Mouse (Mus musculus) forebrain, embryonic 13.5 days (tissue): Measurements from ENCODE around the gene Csrnp3. TPM values are rescaled to one million over a fixed set of nuclear protein-coding genes. Genes with fewer than 3 reads are reported as not detected.

Source experiments
- ATAC-seq: fragments of 200-750 bp; cut with Nextera tagmentation; 2 replicates; pipeline ENCODE4 v1.8.0; 2017
- H3K27ac ChIP-seq: fragments of 300-500 bp; sonication (generic); 2 replicates; pipeline ENCODE4 v1.5.1; 2015; ENCODE audit warnings: inconsistent platforms, mild to moderate bottlenecking, moderate library complexity
- H3K27me3 ChIP-seq: fragments of 300-500 bp; sonication (generic); 2 replicates; pipeline ENCODE4 v1.6.1; 2015; ENCODE audit warnings: mild to moderate bottlenecking, inconsistent platforms
- H3K36me3 ChIP-seq: fragments of 300-500 bp; sonication (generic); 2 replicates; pipeline ENCODE4 v1.6.1; 2015; ENCODE audit warnings: mild to moderate bottlenecking, inconsistent platforms; ENCODE audit not compliant: poor library complexity, severe bottlenecking
- H3K4me1 ChIP-seq: fragments of 300-500 bp; sonication (generic); 2 replicates; pipeline ENCODE4 v1.6.1; 2015; ENCODE audit warnings: inconsistent platforms
- H3K4me2 ChIP-seq: fragments of 300-500 bp; sonication (generic); 2 replicates; pipeline ENCODE4 v1.6.1; 2015; ENCODE audit warnings: inconsistent platforms, mild to moderate bottlenecking, moderate library complexity
- H3K4me3 ChIP-seq: fragments of 300-500 bp; sonication (generic); 2 replicates; pipeline ENCODE4 v1.5.1; 2015; ENCODE audit warnings: mild to moderate bottlenecking, inconsistent platforms
- H3K9ac ChIP-seq: fragments of 300-500 bp; sonication (generic); 2 replicates; pipeline ENCODE4 v1.6.1; 2015; ENCODE audit warnings: mild to moderate bottlenecking, inconsistent platforms
- H3K9me3 ChIP-seq: fragments of 300-500 bp; sonication (generic); replicated peaks from 2 replicates; pipeline ENCODE4 v1.6.1; 2016; ENCODE audit warnings: inconsistent platforms
- WGBS: fragments of 180-500 bp; shearing (Covaris S2); methylation state at CpG from one replicate; pipeline ENCODE4 v1.1.7; 2015; 5-methylcytosine and 5-hydroxymethylcytosine counted together
- polyA plus RNA-seq: library from polyadenylated mRNA; unstranded; fragments of >200 nt; fragmentation: Nextera tagmentation; extraction: Ambion mirVana; gene quantifications from 2 replicates; pipeline ENCODE4 v1.2.1, GENCODE M21; 2015

The Csrnp3 gene
- polyA plus RNA-seq, 1 experiment from 2014 or later = 43.7 TPM

GRCm38 (mm10) chr2:66040611-66041010, 195.0 kb downstream of the Csrnp3 start:
- H3K9ac ChIP-seq = no peak overlapping the region
- no peaks in the 10 kb centered on the region for H3K9me3 ChIP-seq
- peaks cover 28% of the 10 kb centered on the region for H3K4me1 ChIP-seq
- H3K36me3 ChIP-seq = no peaks in the 10 kb centered on the region
- ATAC-seq = no peak
- H3K4me3 ChIP-seq = no peak overlapping the region
- H3K27me3 ChIP-seq = peaks cover 43% of the 10 kb centered on the region
- no peak overlapping the region for H3K4me2 ChIP-seq
- H3K27ac ChIP-seq = peak overlapping the region; percentile 78; the same call in 1 of the 2 replicates

GRCm38 (mm10) chr2:66041203-66041916, 195.8 kb downstream of the Csrnp3 start:
- Histone ChIP-seq H3K36me3 (no peaks in the 10 kb centered on the region), H3K27me3 (peaks cover 37% of the 10 kb centered on the region), H3K9ac (0 out of 2 replicates have a peak overlapping the region, but pooled peaks have one; percentile 8), H3K4me3 (peak overlapping the region; percentile 14), H3K27ac (peak overlapping the region; percentile 78), H3K4me2 (peak overlapping the region; percentile 51), H3K9me3 (no peaks in the 10 kb centered on the region), H3K4me1 (peaks cover 28% of the 10 kb centered on the region)
- WGBS = 27% methylated on average over 21 of the region's 21 CpGs
- peak; percentile 36 for ATAC-seq

GRCm38 (mm10) chr2:66041917-66042419, 196.4 kb downstream of the Csrnp3 start:
- peak; percentile 80 for ATAC-seq
- Histone ChIP-seq H3K27me3 (peaks cover 35% of the 10 kb centered on the region), H3K27ac (peak overlapping the region; percentile 78), H3K9me3 (no peaks in the 10 kb centered on the region), H3K4me2 (peak overlapping the region; percentile 51), H3K4me3 (peak overlapping the region; percentile 14; the same call in 1 of the 2 replicates), H3K4me1 (peaks cover 28% of the 10 kb centered on the region), H3K36me3 (no peaks in the 10 kb centered on the region), H3K9ac (peak overlapping the region; percentile 8; the same call in 1 of the 2 replicates)
- 21% methylated on average over 9 of the region's 9 CpGs for WGBS

GRCm38 (mm10) chr2:66043441-66044404, 198.2 kb downstream of the Csrnp3 start:
- no peaks in the 10 kb centered on the region for H3K9me3 ChIP-seq
- WGBS = 29% methylated on average over 17 of the region's 17 CpGs
- no peak overlapping the region for H3K4me3 ChIP-seq
- no peaks in the 10 kb centered on the region for H3K36me3 ChIP-seq
- H3K27me3 ChIP-seq = peaks cover 18% of the 10 kb centered on the region
- ATAC-seq = peak; percentile 73
- H3K27ac ChIP-seq = peak overlapping the region; percentile 70
- H3K9ac ChIP-seq = no peak overlapping the region
- 0 out of 2 replicates have a peak overlapping the region, but pooled peaks have one; percentile 22 for H3K4me2 ChIP-seq
- peaks cover 28% of the 10 kb centered on the region for H3K4me1 ChIP-seq

GRCm38 (mm10) chr2:66044405-66045089, 199.0 kb downstream of the Csrnp3 start:
- H3K9me3 ChIP-seq = no peaks in the 10 kb centered on the region
- H3K4me3 ChIP-seq = no peak overlapping the region
- no peaks in the 10 kb centered on the region for H3K36me3 ChIP-seq
- peak; percentile 6; the same call in 1 of the 2 replicates for ATAC-seq
- H3K9ac ChIP-seq = no peak overlapping the region
- H3K4me2 ChIP-seq = 0 out of 2 replicates have a peak overlapping the region, but pooled peaks have one; percentile 22
- peaks cover 10% of the 10 kb centered on the region for H3K27me3 ChIP-seq
- H3K4me1 ChIP-seq = peaks cover 28% of the 10 kb centered on the region
- peak overlapping the region; percentile 57 for H3K27ac ChIP-seq
- WGBS = 84% methylated on average over 12 of the region's 12 CpGs

- Histone ChIP-seq H3K9me3 (no peaks in the 10 kb centered on the region), H3K4me1 (no peaks in the 10 kb centered on the region), H3K36me3 (no peaks in the 10 kb centered on the region), H3K4me2 (no peak overlapping the region), H3K27ac (no peak overlapping the region), H3K9ac (no peak overlapping the region), H3K4me3 (no peak overlapping the region), H3K27me3 (no peaks in the 10 kb centered on the region)
- WGBS = 94% methylated on average over 10 of the region's 10 CpGs
- ATAC-seq = no peak
Observed at GRCm38 (mm10) chr2:66063291-66063690, 217.7 kb downstream of the Csrnp3 start.

- Histone ChIP-seq H3K36me3 (no peaks in the 10 kb centered on the region), H3K27me3 (no peaks in the 10 kb centered on the region), H3K4me1 (no peaks in the 10 kb centered on the region), H3K9ac (no peak overlapping the region), H3K9me3 (no peaks in the 10 kb centered on the region), H3K4me3 (no peak overlapping the region), H3K4me2 (no peak overlapping the region), H3K27ac (no peak overlapping the region)
- WGBS = 20% methylated on average over 6 of the region's 6 CpGs
- no peak for ATAC-seq
Observed at GRCm38 (mm10) chr2:66069454-66069853, 223.9 kb downstream of the Csrnp3 start.

- no peak overlapping the region for H3K9ac ChIP-seq
- no peak overlapping the region for H3K27ac ChIP-seq
- WGBS = 94% methylated on average over 2 of the region's 2 CpGs
- H3K4me1 ChIP-seq = no peaks in the 10 kb centered on the region
- no peaks in the 10 kb centered on the region for H3K27me3 ChIP-seq
- no peak overlapping the region for H3K4me3 ChIP-seq
- no peaks in the 10 kb centered on the region for H3K9me3 ChIP-seq
- no peak overlapping the region for H3K4me2 ChIP-seq
- no peaks in the 10 kb centered on the region for H3K36me3 ChIP-seq
- ATAC-seq = no peak
Observed at GRCm38 (mm10) chr2:66080731-66081130, 235.2 kb downstream of the Csrnp3 start.

Other genes starting within 250 kb of the Csrnp3 start
- 14.7 and 15.0 TPM in 2 replicates for gene Scn2a, start 225.0 kb upstream of the Csrnp3 start, polyA plus RNA-seq